Mouse (Mus musculus): ENCODE results near the gene Dync1i2.

The Dync1i2 gene

GRCm38 (mm10) chr2:71269332-71269731 lies 57.8 kb downstream of the Dync1i2 start:
- DNase-seq (ENCODE audit: low read depth, low spot score) = no peak

- DNase-seq (ENCODE audit: low read depth, low spot score) = no peak
Measured at GRCm38 (mm10) chr2:71270085-71270484, 58.6 kb downstream of the Dync1i2 start.

DNA sequence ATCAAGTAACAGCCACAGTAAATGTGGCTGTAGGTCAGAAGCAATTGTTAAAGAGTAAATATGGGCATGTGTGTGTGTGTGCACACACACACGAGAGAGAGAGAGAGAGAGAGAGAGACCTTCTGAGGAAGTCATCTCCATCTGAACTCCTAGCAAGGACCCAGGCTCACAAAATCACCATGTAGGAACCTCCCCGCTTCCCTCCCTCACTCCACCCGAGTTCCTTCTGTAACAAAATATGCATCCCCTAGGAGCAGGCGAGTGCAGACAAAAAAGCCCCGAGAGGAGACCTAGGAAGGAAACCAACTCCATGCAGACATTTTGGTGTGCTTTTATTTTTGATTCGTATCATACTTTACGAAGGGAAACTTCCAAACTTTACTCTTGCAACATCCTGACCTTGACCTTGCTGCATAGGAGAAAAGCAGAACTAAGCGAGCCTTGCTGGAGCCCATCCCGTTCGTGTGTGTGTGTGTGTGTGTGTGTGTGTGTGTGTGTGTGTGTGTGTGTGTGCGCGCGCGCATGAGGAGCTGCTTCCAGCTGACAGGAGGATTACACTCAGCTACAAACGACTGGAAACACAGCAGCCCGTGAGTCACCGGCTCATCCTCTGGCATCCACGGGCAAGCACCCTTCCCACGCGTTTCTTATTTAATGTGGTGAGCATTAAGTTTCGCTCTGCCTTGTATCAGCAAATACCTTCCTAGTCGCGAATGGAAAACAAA lies 62.6 kb downstream of the Dync1i2 start:
- DNase-seq (ENCODE audit: low read depth, low spot score) = no peak

DNA sequence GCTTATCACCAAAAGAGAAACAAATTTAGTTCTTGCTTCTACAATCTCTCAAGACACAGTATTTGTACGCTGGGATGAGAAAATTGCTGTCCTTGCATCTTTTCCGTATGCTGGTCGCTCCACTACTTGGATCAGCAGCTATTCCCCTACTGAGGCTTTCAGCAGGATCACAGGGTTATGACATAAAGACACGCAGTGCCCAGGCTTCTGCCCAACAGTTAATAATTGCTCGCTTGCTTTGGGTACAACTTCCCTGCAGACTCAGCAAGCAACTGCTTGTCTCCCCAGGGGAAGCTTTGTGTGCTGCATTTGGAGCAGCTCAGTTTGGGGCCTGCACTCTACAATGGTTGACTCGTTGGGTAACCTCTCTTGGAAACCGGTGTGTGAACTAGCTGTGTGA lies 64.2 kb downstream of the Dync1i2 start:
- no peak for DNase-seq (ENCODE audit: low read depth, low spot score)

DNA sequence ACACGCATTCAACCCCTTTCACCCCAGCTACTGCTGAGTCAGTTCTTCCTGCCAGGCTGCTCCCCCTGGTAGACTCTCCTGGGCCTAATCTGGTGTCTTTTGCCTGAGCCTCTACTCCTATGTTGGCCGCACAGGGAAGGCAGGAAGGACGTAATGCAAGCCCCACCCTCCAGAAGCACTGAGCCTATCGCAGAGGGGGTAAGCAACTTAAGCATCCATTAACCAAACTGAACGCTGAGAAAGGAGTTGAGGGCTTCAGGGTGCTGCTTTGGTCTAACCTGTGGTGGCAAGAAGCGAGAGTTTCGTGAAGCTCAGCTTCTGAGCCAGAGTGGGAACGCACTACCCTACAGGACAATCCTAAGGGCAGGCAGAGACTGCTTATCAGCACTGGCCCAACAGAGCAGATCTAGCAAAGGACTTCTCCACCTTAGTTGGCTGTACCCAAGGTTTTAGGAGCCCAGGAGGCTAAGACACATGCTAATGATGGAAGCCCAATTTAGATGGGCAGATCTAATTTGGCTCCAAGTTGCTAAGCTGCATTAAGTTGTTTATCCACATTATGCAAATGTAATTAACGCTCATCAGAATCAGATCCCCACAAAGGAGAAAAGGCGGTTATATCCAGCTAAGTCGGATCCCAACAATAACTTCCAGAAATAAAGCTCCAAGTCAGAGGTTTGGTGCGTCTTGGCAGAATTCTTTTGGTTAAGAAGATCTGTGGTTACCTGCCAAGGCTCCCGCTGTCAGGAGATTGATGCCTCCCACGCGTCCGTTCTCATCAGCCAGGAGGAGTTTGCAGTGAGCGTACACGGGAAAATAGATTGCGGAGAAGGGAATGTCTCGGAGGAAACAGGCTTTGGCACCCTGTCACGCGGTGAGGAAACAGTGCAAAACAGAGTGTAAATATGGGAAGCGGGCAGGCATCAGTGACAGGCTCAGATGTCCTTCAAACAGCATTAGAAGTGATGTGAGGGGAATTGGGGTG lies 67.6 kb downstream of the Dync1i2 start:
- DNase-seq (ENCODE audit: low read depth, low spot score) = no peak

- DNase-seq (ENCODE audit: low read depth, low spot score) = no peak
Measured at GRCm38 (mm10) chr2:71281981-71282380, 70.5 kb downstream of the Dync1i2 start.

GRCm38 (mm10) chr2:71290107-71290775 lies 78.7 kb downstream of the Dync1i2 start:
- DNase-seq (ENCODE audit: low read depth, low spot score) = no peak

GRCm38 (mm10) chr2:71291566-71291965 lies 80.1 kb downstream of the Dync1i2 start:
- no peak for DNase-seq (ENCODE audit: low read depth, low spot score)

DNA sequence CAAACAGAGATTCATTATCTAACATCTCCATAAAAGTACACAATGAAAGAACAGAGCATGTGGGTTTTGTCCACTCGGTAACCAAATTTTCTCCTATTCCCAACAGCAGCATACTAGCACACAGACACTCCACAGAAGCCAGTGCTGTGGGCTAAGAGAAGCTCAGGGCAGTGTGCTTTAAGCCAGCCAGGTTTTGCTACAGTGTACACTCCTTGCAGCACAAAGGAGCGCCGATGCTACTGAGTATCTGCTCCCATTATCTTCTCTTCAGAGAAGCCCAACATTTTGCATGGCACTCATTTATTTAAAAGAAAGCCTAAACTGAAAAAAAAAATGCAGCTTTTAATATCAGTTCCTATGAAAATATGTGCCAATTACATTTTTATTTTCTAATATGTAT lies 82.5 kb downstream of the Dync1i2 start:
- no peak for DNase-seq (ENCODE audit: low read depth, low spot score)

GRCm38 (mm10) chr2:71294489-71294888 lies 83.0 kb downstream of the Dync1i2 start:
- no peak for DNase-seq (ENCODE audit: low read depth, low spot score)

GRCm38 (mm10) chr2:71295844-71296243 lies 84.3 kb downstream of the Dync1i2 start:
- no peak for DNase-seq (ENCODE audit: low read depth, low spot score)

- DNase-seq (ENCODE audit: low read depth, low spot score) = no peak
Measured at GRCm38 (mm10) chr2:71297501-71297900, 86.0 kb downstream of the Dync1i2 start.

DNA sequence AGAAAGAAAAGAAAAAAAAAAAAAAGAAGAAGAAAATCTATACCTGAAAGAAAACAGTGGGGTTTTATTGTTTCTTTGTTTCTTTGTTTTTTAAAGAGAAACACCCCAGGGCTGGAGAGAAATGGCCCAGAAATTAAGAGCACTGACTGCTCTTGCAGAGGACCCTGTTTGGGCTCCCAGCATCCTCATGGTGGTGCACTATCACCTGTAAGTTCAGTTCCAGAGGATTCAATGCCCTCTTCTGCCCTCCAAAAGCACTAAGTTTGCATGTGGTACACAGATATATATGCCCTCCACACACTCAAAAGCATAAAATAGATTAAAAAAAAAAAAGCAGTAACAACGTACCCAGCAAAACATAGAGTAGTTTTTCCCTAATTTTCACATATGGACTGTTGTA lies 87.2 kb downstream of the Dync1i2 start:
- no peak for DNase-seq (ENCODE audit: low read depth, low spot score)

DNA sequence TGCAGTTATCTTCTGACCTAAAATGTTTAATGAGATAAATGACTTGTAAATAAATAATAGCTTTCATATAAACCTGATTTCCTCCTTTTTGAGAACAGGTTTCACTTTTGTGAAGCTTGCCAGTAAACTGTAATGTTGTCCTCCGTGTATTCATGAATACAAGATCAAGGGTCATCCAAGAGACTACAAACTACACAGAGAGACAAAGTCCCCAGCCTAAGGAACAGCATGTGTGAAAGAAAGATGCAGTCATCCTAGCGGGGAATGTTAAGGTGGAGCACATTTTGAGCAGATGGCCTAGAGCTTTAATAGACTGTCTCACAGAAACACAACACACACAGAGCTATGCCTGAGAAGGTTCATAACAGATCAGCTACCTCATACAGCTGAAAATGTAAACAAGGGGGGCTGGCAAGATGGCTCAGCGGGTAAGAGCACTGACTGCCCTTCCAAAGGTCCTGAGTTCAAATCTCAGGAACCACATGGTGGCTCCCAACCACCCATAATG lies 90.7 kb downstream of the Dync1i2 start:
- DNase-seq (ENCODE audit: low read depth, low spot score) = no peak

- no peak for DNase-seq (ENCODE audit: low read depth, low spot score)
Measured at GRCm38 (mm10) chr2:71303221-71303620, 91.7 kb downstream of the Dync1i2 start.

GRCm38 (mm10) chr2:71304821-71305220 lies 93.3 kb downstream of the Dync1i2 start:
- no peak for DNase-seq (ENCODE audit: low read depth, low spot score)

GRCm38 (mm10) chr2:71306357-71306756 lies 94.9 kb downstream of the Dync1i2 start:
- DNase-seq (ENCODE audit: low read depth, low spot score) = no peak

DNA sequence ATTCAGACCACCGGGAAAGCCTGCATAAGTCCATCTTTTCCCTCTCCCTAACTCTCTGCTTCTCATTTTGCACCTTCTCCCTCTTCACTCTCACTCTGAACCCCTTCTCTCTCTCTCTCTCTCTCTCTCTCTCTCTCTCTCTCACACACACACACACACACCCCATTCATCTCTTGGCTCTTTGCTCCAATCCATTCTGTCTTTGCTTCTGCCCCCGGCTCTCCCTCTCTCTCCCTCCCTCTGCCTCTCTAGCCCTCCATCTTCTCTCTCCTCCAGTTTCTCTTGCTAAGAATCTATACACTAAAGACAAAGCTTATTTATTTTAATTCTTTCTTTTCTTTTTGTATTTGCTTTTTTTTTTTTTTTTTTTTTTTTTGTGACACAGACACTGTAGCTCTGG lies 98.2 kb downstream of the Dync1i2 start:
- no peak for DNase-seq (ENCODE audit: low read depth, low spot score)

DNA sequence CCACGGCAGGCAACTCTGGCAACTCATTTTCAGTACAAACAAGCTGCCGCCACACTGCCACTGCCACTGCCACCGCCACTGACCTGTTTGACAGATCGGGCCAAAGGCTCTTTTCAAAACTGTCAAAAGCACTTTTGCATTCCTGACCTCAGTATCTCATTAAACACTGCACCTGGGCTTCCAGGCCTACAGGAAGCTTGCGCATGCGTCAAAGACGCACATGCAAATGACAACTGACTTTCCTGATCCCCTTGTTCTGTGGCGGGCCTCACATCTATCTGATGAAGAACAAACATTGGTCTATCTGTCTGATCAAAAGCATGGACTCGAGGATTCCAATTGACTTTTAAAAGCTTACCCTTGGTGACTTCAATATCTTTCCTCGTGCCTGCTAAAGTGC lies 100.6 kb downstream of the Dync1i2 start:
- no peak for DNase-seq (ENCODE audit: low read depth, low spot score)
